Mouse (Mus musculus): Measurements from ENCODE around the gene Bbs10.

The Bbs10 gene

DNA sequence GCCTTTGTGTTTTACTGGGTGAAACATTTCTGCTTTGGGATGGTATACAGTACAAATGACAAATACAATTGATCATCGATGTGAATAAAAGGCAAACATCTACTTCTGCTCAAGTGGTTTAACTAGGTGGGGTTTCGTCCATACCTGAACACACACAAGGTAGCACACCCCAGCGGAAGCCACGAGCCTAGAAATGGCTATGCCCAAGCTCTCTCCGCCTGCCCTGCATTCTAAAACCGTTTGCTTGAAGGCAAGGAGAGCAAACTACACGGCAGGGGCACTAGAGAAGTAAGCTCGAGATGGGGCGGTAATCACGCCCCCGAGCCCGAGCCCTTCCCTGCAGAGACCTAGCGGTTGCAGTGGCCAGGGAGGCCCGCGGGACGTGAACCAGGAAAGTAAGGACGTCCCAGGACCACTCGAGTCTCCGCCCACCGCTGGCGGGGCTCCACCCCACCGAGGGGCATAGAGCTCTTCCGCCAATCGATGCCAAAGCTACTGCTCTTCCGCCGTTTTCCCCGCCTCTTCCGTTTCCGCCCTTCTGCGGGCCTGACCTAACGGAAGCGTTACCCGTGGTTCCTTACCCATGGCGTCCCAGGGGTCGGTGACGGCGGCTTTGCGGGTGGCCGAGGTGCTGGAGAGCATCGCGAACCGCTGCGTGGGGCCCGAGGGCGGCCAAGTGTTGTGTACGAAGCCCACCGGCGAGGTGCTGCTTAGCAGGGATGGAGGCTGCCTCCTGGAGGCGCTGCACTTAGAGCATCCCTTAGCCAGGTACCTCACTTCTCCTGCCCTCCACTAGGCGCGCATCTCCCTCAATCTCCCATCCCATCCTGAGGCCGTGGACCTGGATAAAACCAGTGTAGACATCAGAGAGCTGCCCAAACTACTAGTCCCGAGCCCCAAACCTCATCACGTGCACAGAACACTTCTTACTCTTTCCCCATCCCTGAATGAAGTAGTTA is at the start of gene Bbs10:
Bbs10 (plus strand) TSS at position 540 of the 959 bp plus-strand sequence.
- DNase-seq (ENCODE audit: low spot score), result peak; percentile 92

- DNase-seq (ENCODE audit: low spot score), result no peak
Observed at GRCm38 (mm10) chr10:111250192-111250591, 48.3 kb upstream of the Bbs10 start.

DNA sequence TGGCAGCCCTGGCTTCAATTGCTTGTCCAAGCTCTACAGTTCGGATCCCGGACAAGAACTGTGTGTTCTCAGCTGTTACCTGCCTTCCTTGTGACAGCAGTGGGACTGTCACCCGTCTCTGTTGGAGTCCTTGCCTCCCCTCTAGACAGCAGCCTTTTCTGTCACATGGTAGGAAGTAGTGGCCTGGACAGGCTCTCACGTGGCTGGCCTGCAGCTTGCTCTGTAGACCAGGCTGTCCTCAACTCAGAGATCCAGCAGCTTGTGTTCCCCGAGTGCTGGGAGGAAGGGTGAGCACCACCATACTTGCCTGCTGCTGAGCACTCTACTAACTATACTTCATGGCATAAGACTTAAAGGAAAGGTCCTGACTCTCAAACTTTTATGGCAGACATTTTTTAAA is 46.8 kb upstream of the Bbs10 start:
- no peak for DNase-seq (ENCODE audit: low spot score)

- no peak for DNase-seq (ENCODE audit: low spot score)
Observed at GRCm38 (mm10) chr10:111255228-111255627, 43.3 kb upstream of the Bbs10 start.

GRCm38 (mm10) chr10:111256156-111256555 is 42.3 kb upstream of the Bbs10 start:
- DNase-seq (ENCODE audit: low spot score), result no peak

DNA sequence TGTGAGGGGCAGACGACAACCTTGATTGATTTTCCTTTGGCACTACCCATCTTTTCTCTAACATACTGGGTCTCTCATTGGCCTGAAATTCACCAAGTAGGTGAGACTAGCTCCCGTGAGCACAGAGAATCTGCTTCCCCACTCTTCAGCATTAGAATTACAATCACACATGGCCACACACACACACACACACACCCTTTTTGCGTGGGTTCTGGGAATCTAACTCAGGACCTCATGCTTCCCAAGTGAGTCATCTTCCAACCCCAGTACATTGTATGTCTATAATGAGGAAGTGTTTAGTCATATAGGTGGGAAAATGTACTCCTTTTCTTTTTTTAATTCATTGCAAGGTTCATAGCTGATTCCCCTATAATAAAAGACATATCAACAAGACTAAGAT is 41.1 kb upstream of the Bbs10 start:
- no peak for DNase-seq (ENCODE audit: low spot score)

GRCm38 (mm10) chr10:111258256-111258655 is 40.2 kb upstream of the Bbs10 start:
- no peak for DNase-seq (ENCODE audit: low spot score)

DNA sequence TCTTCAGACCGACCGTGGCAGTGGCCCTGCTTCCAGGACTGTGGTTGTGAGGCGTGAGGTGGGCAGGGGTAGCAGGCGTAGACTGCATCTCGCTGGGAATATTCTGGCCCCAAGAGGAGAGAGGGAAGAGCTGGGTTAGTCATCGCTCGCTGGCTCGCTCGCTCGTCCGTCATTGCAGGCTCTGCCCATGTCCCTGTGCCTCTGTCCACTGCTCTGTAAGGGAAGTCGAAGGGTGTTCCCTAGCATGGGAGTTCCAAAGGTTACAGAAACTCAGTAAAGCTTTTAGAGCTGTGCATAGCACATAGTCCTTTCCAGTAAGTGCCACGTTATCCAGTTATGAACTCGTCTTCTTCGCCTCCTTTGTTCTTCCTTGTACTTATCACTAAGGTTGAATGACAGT is 26.8 kb upstream of the Bbs10 start:
- no peak for DNase-seq (ENCODE audit: low spot score)

DNA sequence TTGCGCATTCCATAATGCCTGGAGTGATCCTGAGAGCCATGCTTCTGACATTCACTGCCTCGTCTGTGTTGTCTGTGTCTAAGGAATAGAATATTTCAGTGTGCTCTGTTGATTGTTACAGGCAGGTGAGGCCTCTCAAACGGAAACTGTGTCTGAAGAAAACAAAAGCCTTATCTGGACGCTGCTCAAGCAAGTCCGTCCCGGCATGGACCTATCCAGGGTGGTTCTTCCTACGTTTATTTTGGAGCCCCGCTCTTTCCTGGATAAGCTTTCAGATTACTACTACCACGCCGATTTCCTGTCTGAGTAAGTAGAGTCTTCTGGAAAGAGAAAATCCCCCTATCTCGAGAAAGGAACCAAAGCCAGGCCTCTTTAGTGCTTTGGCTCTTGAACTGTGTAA is 25.6 kb upstream of the Bbs10 start:
- DNase-seq (ENCODE audit: low spot score), result no peak

GRCm38 (mm10) chr10:111273463-111274088 is 24.9 kb upstream of the Bbs10 start:
- DNase-seq (ENCODE audit: low spot score), result no peak

DNA sequence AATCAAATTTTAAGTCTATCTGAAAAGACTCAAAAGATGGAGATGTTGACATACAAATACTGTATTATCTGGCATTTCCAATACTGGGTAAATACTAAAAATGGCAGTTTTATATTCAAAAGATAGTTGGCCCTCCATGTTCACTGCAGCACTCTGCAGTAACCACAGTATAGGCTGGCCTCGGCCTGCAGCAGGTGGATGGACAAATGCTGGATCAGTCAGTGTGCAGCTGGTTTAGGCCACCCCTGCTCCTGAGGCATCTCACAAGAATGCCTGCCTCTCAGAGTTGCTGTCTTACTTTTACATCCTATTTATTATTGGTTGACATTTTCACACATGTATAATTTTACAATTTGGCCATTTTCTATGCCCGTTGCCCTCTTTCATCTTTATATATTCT is 22.7 kb upstream of the Bbs10 start:
- DNase-seq (ENCODE audit: low spot score), result no peak

DNA sequence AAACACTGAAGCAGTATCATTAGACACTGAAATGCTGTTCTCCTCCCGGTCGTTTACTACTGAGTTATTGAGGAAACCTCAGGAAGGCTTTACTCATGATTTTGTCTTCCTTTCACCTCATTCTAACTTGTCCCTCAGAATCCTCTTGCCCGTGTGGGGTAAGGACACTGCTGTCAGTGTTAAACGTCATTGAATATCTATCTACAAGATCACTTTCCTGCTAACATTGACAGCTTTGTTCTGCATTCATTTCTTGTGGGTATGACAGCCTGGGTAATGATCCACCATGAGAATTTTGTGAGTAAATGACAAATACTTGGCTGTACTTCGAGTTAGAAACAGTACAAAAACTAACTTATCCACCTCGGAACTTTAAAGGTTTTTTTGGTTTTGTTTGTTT is 848 bp upstream of the Bbs10 start:
- no peak for DNase-seq (ENCODE audit: low spot score)

DNA sequence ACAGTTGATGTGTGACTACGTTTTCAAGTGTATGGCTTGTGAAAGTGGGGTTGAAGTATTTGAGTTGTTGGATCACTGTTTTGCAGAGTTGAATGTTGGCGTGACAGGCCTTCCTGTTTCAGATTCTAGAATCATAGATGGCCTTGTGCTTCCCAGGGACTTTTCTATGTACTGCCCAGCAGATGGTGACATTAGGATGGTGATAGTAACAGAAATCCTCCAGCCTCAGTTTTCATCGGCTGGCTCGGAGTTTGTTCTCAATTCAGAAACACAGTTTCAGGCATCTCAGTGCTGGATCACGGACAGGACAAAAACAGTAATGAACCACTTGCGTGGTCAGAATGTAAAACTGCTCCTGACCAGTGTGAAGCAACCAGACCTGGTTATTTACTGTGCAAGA is 1.1 kb downstream of the Bbs10 start:
- DNase-seq (ENCODE audit: low spot score), result no peak

- no peak for DNase-seq (ENCODE audit: low spot score)
Observed at GRCm38 (mm10) chr10:111301041-111301440, 2.6 kb downstream of the Bbs10 start.

GRCm38 (mm10) chr10:111302486-111302885 is 4.0 kb downstream of the Bbs10 start:
- DNase-seq (ENCODE audit: low spot score), result no peak

DNA sequence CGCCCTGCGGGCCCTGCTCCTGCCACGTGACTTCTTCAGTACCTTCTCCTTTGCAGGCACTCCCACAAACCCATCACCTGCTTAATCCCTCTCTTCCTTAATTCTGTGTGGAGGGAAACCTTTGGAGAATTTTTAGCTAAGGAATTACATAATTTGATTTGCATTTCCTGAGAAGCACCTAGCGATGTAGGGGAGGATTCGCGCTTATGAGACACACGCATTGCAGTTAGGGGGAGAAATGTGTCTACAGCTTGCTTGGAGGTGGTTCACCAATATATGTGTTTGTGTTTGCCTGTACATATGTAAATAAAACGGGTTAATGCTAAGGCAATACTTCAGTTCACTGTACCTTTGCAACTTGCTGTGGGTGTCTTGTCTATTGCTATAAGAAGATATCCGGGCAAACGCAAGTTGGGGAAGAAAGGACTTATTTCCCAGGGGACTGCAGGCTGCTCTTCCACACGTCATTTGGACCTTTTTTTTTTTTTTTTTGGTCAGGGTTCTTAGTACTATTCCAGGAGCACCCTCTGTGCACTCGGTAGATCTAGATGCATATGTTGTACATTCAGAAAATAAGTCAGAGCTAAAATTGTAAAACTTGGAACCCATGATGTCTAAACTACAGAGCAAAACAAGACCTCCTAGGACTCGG is 10.5 kb downstream of the Bbs10 start:
- no peak for DNase-seq (ENCODE audit: low spot score)

DNA sequence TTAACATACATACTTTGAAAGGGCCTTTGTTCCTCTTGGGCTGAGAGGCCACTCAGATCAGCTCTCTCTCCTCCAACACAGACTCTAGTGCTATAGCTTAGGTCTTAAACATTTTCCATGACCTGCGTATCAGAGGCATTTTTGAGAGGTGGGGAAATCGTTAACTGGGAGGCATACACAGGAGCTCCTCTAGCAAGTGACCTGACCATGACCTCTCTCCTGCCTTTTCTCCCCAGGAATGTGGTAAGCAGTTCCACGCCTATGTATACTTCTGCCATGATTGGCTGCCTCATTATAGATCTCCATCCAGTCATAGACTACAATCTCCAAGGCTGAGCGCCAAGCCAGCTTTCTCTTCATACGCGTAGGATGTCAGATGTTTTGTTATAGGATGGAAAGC is 14.8 kb downstream of the Bbs10 start:
- no peak for DNase-seq (ENCODE audit: low spot score)

- no peak for DNase-seq (ENCODE audit: low spot score)
Observed at GRCm38 (mm10) chr10:111314636-111315395, 16.3 kb downstream of the Bbs10 start.

DNA sequence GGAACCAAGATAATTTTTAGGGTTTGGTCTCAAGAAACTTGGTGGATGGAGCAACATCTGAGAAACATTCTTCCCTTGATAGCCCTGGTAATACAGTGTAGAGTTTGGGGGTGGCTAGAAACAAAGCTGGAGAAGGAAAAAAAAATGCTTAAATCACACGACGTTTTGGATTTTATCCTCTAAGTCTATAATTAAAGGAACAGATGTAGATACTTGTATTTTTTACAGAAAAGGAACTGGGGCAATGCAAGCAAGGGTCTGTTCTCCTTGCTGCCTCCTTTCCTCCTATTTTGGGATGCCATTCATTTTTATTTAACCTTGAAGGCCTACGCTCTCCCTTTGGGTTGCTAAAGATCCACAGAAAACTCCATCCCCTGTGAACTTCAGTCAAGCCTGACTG is 17.5 kb downstream of the Bbs10 start:
- no peak for DNase-seq (ENCODE audit: low spot score)

DNA sequence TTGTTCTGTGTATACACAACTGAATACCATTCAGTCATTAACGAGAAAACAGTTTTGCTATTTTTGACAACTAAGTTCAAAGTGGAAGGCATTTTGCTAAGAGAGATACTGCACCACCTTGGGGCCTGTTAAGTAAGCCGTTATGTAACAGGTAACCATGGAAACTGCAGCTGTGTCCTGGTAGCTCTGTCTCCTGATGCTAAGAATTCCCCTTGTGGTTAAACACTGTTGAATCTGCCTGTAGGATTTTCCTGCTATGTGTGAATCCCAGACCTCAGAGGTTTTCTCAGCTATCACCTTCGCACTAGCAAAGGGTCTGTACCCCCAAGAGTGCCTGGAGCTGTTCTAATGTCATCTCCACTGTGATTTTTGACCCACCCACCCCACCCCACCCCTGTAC is 19.5 kb downstream of the Bbs10 start:
- no peak for DNase-seq (ENCODE audit: low spot score)

- no peak for DNase-seq (ENCODE audit: low spot score)
Observed at GRCm38 (mm10) chr10:111318805-111319500, 20.5 kb downstream of the Bbs10 start.

GRCm38 (mm10) chr10:111320579-111320978 is 22.1 kb downstream of the Bbs10 start:
- peak; percentile 18 for DNase-seq (ENCODE audit: low spot score)

Data from T-cell, adult 2 months (primary cell).